Mouse (Mus musculus) liver, embryonic 14.5 days (tissue): ENCODE data around the gene Slc39a1.

Source experiments
- CTCF ChIP-seq: IDR thresholded peaks from 2 replicates; pipeline ENCODE4 v1.5.1; 2016; ENCODE audit warnings: antibody characterized with exemption, low read depth, control low read depth
- EP300 ChIP-seq: IDR thresholded peaks from 2 replicates; pipeline ENCODE4 v1.6.1; 2016; ENCODE audit warnings: antibody characterized with exemption, low read depth

- no peak for TF ChIP-seq CTCF
- TF ChIP-seq EP300: no peak
These were observed 32.7 kb downstream of the Slc39a1 start for GRCm38 (mm10) chr3:90280708-90281107.
